Mouse (Mus musculus) liver, adult (tissue): ENCODE data around the gene Theg.

ENCODE experiments used
- GATA4 ChIP-seq: IDR thresholded peaks from 2 replicates; pipeline ENCODE4 v1.6.1; 2014; ENCODE audit warnings: mild to moderate bottlenecking, low read length; ENCODE audit not compliant: insufficient replicate concordance

Gene Theg

GRCm38 (mm10) chr10:79607892-79608291, 20.8 kb upstream of the Theg start:
- no peak for TF ChIP-seq GATA4

DNA sequence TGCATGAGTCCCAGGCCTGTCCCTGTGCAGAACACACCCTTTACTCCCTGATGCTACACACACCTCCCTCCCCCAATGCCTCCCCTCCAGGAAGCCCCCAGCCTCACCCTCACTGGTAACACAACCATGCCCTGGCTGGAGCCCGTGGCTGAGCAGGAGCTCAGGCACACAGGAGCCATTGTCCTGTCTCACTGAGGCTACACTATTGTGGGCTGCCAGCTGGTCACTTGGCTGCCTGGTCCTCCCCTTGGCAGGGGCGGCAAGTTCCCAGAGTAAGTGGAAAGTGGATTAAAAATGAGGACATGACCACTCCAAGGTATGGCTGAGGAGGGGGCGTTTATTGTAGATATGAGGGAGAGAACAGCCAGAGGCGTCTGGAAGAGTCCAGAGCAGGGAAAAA, 19.4 kb upstream of the Theg start:
- TF ChIP-seq GATA4 = no peak

DNA sequence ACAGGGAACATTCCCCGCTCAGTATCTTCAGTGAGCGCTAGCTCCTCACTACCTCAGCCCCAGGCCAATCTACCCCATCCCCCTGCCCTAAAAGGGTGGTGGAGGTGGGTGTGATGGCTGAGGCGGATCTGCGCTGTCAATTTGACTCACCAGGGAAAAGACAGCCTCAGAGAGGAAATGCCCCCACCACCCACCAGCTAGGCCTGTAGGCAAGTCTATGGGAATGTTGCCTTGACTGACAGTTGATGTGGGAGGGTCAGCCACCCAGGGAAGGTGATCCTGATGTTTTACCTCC, 10.8 kb upstream of the Theg start:
- no peak for TF ChIP-seq GATA4

GRCm38 (mm10) chr10:79597051-79597935, 10.2 kb upstream of the Theg start:
- TF ChIP-seq GATA4 = no peak

DNA sequence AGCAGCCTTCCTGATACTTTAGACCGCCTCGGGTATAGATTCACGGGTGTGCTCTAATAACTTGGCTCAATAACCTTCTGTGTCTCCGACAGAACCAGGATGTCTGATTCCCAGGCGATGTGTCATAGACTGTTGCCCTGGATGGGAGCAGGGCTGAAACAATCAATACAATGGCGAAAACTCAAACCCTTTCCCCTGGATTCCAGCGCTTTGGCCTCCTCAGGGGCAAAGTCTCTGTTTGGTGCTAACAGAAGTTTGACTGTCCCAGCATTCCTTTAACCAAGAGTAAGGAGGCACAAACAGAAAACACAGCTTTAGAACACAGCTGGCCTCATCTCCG, 8.4 kb upstream of the Theg start:
- TF ChIP-seq GATA4 = no peak

DNA sequence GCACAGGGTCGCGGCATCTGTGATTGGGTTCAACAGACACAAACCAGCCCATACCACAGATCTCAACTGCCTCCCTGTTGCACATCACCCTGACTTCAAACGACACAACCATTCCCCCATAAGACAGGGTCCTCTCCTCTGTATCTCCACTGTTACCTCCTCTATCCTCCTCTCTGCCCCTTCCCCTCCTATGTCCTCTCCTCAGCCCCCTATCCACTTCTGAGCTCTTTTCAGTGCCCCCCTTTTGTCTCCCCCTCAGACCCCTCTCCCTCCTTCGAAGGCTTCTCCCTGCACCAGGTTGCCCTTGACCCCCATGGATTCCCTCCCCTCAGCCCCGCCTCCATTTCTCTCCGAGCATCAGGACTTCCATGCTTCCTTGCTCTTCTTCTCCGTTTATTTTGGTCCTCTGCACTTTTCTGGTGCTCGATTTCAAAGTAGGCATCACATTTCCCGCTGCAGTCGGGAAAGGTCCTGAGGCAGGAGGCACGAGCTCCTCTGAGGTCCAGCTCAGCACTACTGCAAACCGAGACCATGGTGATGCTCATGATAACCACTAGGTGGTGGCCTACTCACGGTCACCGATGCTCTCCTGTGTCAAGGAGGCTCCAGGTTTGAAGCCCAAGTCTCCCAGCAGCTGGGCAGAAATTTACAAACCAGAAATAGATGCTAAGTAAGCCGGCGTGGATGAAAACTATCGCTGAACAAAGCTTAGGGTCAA, 7.9 kb upstream of the Theg start:
- TF ChIP-seq GATA4 = no peak

DNA sequence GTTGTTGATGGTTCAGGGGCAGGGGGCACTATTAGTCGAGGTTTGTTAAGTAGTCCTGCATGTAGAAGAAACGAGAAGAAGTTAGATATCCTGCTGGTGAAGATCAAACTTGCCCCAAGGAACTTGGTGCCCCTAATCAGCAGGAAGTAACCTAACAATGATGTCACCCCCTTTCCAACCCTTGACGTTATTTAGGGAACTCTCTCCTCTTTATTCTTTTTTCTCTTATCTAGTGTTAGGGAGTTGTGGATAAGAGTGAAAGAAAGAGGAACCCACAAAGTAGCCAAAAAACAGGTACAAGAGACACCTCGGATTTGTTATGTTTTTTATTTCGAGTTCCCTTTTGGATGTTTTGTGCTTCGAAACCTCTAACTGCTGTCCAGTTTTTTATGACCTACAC, 7.0 kb upstream of the Theg start:
- no peak for TF ChIP-seq GATA4

DNA sequence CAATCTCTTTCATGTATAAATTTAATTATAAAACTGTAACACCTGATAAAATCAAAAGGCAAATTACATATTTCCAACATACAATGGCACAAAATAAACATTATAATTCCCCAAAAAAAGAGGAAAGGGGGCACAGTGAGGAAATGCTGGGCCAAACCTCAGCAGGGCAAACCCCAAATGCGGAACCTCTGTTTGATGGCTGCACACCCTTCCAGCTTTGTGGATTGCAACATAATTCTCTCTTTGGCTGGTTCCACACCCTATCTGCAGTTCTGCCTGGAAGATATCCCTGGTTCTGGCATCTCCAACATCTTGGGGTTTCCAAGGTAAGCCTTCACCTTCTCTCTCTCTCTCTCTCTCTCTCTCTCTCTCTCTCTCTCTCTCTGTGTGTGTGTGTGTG, 3.6 kb upstream of the Theg start:
- no peak for TF ChIP-seq GATA4

DNA sequence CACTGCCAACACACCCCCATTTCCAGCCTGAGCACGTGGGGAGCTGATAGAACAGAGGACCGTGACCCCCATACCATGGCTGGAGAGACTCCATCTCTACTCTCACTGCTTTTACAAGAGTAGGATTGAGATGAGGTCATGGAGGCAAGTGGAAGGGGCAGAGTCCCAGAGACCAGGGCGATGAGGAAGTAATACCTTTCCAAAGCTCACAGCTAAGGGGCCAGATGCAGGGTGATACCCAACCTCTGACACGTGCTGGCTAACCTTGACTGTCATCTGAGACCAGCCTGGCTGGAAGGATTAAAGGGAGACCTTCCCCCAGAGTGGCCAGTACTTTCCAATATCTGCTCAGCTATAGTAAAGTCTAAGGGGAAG, 608 bp upstream of the Theg start:
- TF ChIP-seq GATA4 = no peak

- TF ChIP-seq GATA4 = no peak
These were observed 888 bp downstream of the Theg start for GRCm38 (mm10) chr10:79586243-79586642.

GRCm38 (mm10) chr10:79585723-79586122, 1.4 kb downstream of the Theg start:
- TF ChIP-seq GATA4 = no peak

DNA sequence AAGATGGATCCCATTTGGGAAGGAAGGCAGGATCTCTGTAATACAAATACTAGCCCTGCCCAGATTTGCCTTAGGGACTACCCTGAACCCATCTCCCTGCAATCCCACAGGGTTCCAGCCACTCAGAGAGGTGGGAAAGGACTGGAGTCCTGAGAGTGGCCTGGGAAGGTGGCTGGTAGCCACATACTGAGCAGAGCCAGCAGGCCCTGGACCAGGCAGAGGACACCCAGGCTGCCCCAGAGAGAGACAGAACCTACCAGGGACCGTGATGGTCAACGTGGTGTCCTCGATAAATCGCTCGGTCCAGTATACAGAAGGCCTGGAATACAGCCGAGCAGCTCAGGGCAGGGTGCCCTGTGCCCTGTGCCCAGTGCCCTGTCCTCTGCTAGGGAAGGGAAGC, 2.0 kb downstream of the Theg start:
- TF ChIP-seq GATA4 = no peak

DNA sequence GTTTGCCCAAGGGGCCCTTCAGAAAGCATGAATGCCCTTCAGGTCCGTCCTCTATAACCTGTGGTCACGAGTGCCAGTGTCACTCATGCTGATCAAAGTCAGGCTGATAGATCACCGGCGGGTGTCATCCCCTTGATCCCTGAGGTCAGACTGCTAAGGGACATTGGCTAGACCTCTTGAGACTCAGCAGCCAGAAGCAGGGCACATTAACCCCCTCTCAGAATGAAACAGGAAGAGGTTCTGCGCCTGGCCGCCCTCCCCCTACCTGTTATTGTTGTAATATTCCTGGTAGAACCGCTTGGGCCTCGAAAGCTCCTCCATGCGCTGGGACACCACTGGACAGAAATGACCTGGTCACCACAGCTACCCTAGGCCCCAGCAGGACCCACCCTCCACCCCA, 2.7 kb downstream of the Theg start:
- TF ChIP-seq GATA4 = no peak

DNA sequence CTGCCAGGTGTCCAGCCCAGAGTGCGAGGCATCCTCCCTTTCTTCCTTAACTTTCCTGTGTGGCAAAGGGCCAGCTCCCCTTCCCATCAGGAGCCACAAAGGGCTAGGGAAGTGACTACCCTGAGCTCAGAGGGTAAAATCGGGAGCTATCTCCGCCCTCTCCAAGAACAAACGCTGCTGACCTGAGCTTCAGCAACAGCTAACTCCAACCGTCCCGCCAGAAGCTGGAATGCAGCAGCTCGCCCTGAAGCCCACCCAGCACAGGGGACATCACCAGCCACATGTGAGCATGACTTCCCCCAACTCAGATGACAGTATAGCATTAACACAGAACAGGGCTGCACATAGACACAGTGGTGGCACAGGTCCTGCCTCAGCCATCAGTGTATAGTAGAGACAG, 3.1 kb downstream of the Theg start:
- no peak for TF ChIP-seq GATA4

DNA sequence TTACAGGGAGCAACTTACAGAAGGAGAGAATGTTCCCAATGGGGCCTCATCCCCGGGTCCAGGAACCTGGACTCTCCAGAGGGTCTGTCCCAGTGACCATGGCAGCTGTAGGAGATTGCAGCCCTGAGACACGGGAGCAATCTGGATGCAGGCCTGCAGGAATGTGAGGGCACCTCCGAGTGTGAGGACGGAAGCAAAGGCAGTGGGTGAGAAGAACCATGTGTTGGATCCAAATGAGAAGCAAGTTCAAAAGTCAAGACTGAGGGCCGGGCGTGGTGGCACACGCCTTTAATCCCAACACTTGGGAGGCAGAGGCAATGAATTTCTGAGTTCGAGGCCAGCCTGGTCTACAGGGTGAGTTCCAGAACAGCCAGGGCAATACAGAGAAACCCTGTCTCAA, 5.6 kb downstream of the Theg start:
- TF ChIP-seq GATA4 = no peak

DNA sequence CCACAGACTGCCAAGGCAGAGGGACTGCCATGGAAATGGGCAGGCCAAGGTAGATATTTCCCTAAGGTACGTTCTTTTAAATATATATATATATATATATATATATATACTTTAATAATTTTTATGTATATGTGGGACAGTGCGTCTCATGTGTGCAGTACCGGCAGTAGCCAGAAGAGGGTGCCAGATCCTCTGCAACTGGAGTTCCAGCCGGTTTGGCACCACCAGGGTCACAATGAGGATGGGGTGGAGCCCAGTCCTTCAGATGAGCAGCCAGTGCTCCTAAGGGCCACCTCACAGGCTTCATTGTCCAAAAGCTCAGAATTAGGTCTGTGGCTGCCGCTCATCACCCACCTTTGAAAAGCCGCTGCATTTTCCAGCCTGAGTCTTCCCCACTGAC, 6.3 kb downstream of the Theg start:
- TF ChIP-seq GATA4 = no peak

DNA sequence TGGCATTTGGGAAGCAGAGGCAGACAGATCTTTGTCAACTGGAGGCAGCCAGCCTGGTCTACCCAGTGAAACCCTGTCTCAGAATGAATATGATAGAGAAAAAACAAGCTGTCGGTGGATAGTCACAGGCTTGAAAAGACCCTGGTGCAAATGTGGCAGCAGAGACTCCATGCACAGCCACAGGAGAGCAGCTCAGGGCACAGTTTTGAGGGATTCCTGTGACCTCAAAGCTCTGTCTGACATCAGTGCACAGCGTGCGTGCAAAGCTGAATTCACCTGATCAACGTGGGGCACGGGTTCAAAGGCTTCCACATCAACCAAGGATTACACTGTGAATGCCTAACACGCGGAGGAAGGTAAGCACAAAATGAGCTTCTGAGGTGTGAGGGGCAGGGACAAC, 6.8 kb downstream of the Theg start:
- no peak for TF ChIP-seq GATA4
